Mouse (Mus musculus) urinary bladder, postnatal 14 days (tissue): ENCODE data around the gene H2-M10.6.
"Not testable (repeated sequence)": the region's sequence is repeated elsewhere in the genome, so short reads cannot be mapped to it uniquely, and the experiment has no call there.

Experiments
- DNase-seq: peaks from one replicate; pipeline ENCODE4 v3.0.0; 2021; ENCODE audit warnings: low spot score

The H2-M10.6 gene

GRCm38 (mm10) chr17:36811871-36812270 lies at the start of gene H2-M10.6:
Gene H2-M10.6, plus strand, starts transcription at chr17:36812171.
- no peak for DNase-seq

DNA sequence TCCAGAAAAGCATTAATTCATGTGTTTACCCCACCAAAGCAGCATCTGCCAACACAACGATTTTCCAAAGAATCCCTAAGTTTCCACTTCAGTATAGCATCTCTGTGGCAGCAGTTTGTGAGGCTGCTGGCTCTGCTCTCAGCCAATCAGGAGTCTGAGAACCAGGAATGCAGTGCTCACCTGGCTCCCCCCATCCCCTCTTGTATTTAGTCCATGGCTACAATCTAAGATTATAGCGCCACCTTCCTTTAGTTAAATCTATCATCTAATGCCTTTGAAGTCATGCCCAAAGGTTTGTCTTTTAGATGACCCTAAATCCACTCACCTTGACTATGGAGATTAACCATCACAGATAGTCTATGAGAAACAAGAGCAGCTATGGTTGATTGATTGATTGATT lies 48.2 kb upstream of the H2-M10.6 start:
- no peak for DNase-seq

GRCm38 (mm10) chr17:36764244-36764643 lies 47.7 kb upstream of the H2-M10.6 start:
- peak; percentile 6 for DNase-seq

DNA sequence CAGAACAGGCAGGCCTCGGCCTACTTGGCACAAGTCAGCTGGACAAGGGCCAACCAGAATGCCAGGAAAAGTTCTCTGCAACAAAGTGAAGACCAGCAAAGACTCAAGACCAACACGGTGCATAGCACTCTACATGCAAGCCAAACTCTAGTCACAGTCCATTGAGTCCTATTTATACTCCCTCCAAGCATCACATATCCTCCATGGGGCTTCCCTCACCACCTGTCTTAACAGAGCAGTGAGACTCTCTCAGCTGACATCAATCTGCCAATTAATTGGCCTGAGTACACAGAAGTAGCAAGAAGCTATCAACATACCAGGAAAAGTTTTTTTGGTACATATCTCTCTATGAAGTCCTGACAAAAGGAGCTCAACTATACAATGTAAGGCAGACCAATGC lies 46.6 kb upstream of the H2-M10.6 start:
- not testable (repeated sequence) for DNase-seq

- not testable (repeated sequence) for DNase-seq
These were observed 39.4 kb upstream of the H2-M10.6 start, which contains the start of gene H2-M10.5 for GRCm38 (mm10) chr17:36772610-36773009. Gene H2-M10.5, plus strand, starts transcription at chr17:36772910.

GRCm38 (mm10) chr17:36781533-36781932 lies 30.4 kb upstream of the H2-M10.6 start:
- DNase-seq = no peak

- DNase-seq = peak; percentile 23
These were observed 25.5 kb upstream of the H2-M10.6 start for GRCm38 (mm10) chr17:36786483-36786886.

DNA sequence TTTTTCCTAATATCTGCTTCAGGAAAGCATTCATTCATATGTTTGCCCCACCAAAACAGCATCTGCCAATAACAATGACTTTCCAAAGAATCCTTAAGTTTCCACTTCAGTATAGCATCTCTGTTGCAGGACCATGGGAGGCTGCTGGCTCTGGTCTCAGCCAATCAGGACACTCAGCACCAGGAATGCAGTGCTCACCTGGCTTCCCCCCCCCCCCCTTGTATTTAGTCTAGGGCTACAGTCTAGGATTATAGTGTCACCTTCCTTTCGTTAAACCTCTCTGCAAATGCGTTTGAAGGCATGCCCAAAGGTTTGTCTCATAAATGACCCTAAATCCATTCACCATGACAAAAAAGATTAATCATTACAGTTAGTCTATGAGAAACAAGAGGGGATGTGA lies 23.6 kb upstream of the H2-M10.6 start:
- DNase-seq = no peak

GRCm38 (mm10) chr17:36788801-36789200 lies 23.2 kb upstream of the H2-M10.6 start:
- peak; percentile 60 for DNase-seq

GRCm38 (mm10) chr17:36799493-36799892 lies 12.5 kb upstream of the H2-M10.6 start:
- DNase-seq = no peak

GRCm38 (mm10) chr17:36799921-36800462 lies 12.0 kb upstream of the H2-M10.6 start:
- not testable (repeated sequence) for DNase-seq

DNA sequence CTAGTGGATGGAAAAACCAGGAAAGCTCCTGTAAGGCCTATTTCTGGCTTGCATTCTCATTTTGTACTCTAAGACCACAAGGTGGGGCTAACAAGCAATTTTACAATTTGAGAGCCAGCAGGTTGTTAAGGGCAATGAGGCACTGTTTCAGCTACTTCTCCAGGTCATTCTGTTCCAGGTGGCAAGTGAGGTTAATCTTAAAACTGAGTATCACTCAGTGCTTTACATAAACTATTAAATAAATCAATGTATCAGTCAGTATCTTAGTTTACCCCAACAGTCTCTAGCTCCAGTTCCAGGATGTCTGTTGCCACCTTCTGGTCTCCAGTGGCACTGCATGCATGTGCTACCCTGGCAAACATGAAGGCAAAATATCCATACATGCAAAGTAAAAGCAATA lies 12.0 kb downstream of the H2-M10.6 start:
- peak; percentile 65 for DNase-seq

DNA sequence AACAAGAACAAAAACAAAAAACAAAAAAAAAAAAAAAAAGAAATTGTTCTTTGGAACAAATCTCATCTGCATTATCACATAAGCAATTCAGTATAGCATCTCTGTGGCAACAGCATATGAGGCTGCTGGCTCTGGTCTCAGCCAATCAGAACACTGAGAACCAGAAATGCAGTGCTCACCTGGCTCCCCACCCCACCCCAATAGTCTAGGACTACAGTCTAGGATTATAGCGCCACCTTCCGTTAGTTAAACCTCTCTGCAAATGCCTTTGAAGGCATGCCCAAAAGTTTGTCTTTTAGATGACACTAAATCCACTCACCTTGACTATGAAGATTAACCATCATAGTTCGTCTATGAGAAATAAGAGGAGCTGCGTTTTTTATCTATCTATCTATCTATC lies 13.6 kb downstream of the H2-M10.6 start:
- no peak for DNase-seq

- DNase-seq = peak; percentile 92
These were observed 14.0 kb downstream of the H2-M10.6 start for GRCm38 (mm10) chr17:36826002-36826401.

DNA sequence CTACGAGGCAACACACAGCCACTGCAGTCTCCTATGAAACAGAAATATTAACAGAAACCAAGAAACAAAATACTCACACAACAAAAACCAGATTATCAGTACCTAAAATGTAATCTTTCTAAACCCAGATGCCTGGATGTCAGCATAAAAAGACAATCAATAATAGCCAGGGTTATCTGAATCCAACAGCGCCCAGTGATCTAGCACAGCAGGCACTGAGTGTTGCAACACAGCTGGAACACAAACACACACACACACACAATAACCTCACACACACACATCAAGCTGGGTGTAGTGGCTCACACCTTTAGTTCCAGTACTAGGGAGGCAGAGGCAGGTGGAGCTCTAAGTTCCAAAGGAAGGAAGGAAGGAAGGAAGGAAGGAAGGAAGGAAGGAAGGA lies 16.5 kb downstream of the H2-M10.6 start:
- DNase-seq = no peak

GRCm38 (mm10) chr17:36830470-36830869 lies 18.5 kb downstream of the H2-M10.6 start:
- no peak for DNase-seq

DNA sequence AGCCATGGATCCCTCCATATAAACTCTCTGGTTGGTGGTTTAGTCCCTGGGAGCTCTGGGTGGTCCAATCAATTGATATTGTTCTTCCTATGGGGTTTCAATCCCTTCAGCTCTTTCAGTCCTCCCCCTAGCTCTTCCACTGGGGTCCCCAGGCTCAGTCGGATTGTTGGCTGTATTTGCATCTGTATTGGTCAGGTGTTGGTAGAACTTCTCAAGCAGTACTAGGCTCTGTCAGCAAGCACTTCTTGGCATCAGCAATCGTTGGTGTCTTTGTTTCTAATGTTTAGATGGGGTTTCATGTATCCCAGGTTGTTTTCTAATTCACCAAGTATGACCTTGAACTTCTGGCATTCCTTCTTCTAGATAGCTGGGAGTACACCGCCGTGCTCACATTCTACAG lies 20.7 kb downstream of the H2-M10.6 start:
- no peak for DNase-seq

DNA sequence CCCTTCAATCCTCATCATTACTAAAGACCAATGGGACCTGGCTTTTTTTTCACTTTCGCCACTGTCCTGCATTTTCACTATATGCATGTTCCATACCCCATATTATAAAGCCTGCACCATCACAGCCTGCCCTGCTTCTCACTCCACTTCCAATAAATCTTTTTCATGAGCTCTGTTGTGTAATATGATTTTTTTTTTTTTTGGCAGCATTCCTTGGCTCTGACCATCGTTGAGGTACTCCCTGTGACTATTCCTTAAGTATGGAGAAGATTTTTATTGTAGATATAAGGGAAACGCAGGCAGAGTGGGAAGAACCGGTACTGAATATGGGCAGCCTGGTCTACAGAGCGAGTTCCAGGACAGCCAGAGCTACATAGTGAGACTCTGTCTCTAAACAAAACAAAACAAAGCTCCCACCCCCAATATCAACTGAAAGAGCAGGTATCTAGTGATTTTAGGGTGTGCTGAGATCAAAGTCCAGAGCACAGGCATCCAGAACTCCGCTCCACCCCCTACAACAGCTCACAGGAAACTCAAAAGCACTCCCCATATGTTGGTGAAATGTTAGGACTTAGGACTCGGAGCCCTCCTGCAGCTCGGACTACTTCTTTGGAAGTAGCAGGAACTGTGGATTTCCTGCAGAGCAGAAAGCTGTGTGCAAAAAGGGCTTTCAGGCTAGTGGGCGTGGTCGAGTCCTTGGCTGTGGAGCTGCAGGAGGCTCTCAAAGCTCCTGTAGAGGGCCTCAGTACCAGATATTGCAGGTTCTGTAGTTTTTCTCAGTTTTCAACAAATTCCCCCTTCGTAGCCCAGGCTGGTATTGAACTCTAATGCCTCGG lies 23.8 kb downstream of the H2-M10.6 start:
- DNase-seq = peak; percentile 68

GRCm38 (mm10) chr17:36836427-36836812 lies 24.4 kb downstream of the H2-M10.6 start:
- no peak for DNase-seq

DNA sequence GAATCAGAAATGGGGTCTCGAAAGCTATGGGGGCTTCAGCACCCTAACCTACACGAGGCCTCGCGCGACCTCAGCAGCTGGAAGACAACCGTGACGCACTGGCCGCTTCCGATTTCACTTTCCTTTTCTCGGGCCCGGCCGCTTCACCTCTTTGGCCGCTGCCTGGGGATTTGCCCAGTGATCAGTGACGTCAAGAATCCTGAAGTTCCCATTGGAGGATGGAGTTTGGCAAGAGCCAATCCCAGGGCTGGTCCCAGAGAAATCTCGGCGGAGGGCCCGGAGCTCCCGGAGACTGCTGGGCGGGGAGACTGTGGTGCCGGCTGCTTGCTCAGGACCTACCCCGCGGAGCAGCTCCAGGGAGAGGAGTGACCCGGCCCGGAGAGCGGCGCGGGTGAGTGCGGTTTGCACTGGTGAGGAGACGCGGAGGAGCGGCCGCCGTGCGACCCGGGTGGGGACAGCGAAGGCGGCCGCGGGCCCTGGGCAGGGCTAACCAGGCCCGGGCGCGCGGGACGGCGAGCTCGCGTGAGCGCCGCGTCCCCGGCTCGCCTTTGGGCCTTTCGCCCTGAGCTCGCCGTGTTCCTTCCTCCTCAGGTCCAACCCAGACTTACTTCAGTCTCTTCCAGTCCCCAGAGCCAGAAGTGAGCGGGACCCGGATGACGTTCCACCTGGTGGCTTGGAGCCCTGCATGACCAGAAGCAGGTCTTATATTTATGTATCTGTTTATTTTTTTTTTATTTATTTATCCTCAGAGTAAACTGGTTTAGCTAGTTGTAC lies 25.1 kb downstream of the H2-M10.6 start, which contains the start of gene Trim26:
Gene Trim26 (plus strand): TSS at position 261 of the 774 bp plus-strand sequence.
- peak; percentile 97 for DNase-seq

- no peak for DNase-seq
These were observed 27.0 kb downstream of the H2-M10.6 start for GRCm38 (mm10) chr17:36839001-36839400.

DNA sequence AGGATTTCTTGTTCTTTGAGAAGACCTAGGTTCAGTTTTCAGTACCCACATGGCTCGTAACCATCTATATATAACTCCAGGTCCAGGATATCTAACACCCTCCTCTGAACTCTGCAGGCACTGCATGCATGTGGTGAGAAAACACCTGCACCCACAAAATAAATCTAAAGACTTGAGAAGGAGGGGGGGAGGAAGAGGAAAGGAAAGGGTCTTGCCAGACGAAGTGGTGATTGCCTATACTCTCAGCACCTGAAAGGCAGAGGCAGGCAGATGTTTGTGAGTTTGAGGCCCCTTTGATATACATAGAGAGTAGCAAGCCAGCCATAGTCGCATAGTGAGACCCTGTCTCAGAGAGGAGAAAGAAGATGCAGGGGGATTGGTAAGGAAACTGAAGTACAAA lies 28.0 kb downstream of the H2-M10.6 start:
- DNase-seq = no peak
